Mouse (Mus musculus) stomach, postnatal 0 days (tissue): ENCODE results near the gene Epc2. TPM values are rescaled to one million over a fixed set of nuclear protein-coding genes. Genes with fewer than 3 reads are reported as not detected.

ENCODE experiments used
- ATAC-seq: fragments of 200-750 bp; cut with Nextera tagmentation; 2 replicates; pipeline ENCODE4 v1.8.0; 2017; ENCODE audit not compliant: low FRiP score, low TSS enrichment
- DNase-seq: peaks from one replicate; pipeline ENCODE4 v3.0.0-alpha.2; 2016; ENCODE audit warnings: low spot score
- H3K27ac ChIP-seq: fragments of 300-500 bp; sonication (generic); replicated peaks from 2 replicates; pipeline ENCODE4 v1.5.1; 2014; ENCODE audit warnings: mild to moderate bottlenecking, control low read depth
- H3K27me3 ChIP-seq: fragments of 300-500 bp; sonication (generic); 2 replicates; pipeline ENCODE4 v1.6.1; 2014; ENCODE audit warnings: low read length; ENCODE audit not compliant: control insufficient read depth, insufficient read depth
- H3K36me3 ChIP-seq: fragments of 300-500 bp; sonication (generic); 2 replicates; pipeline ENCODE4 v1.6.1; 2014; ENCODE audit warnings: low read length, mixed read lengths; ENCODE audit not compliant: control insufficient read depth, insufficient read depth
- H3K4me1 ChIP-seq: fragments of 300-500 bp; sonication (generic); replicated peaks from 2 replicates; pipeline ENCODE4 v1.6.1; 2014; ENCODE audit warnings: antibody characterized with exemption; ENCODE audit not compliant: control insufficient read depth, insufficient read depth
- H3K4me2 ChIP-seq: fragments of 300-500 bp; sonication (generic); replicated peaks from 2 replicates; pipeline ENCODE4 v1.6.1; 2014; ENCODE audit warnings: low read depth, mild to moderate bottlenecking, control low read depth, moderate library complexity
- H3K4me3 ChIP-seq: fragments of 300-500 bp; sonication (generic); 2 replicates; pipeline ENCODE4 v1.5.1; 2014; ENCODE audit warnings: low read depth, low read length, control low read depth
- H3K9ac ChIP-seq: fragments of 300-500 bp; sonication (generic); 2 replicates; pipeline ENCODE4 v1.6.1; 2014; ENCODE audit warnings: mild to moderate bottlenecking, low read length, control low read depth, mixed read lengths
- H3K9me3 ChIP-seq: fragments of 300-500 bp; sonication (generic); 2 replicates; pipeline ENCODE4 v1.6.1; 2016; ENCODE audit warnings: low read length; ENCODE audit not compliant: control insufficient read depth
- CTCF ChIP-seq: IDR thresholded peaks from 2 replicates; pipeline ENCODE4 v1.5.1; 2016; ENCODE audit warnings: antibody characterized with exemption, low read depth, mild to moderate bottlenecking, moderate library complexity
- EP300 ChIP-seq: optimal IDR thresholded peaks from 2 replicates; pipeline ENCODE3; 2016; ENCODE audit warnings: antibody characterized with exemption
- WGBS: fragments of 180-500 bp; shearing (Covaris S2); extraction: QIAGEN DNeasy Blood & Tissue Kit; methylation state at CpG from one replicate; pipeline ENCODE4 v1.1.7; 2014; 5-methylcytosine and 5-hydroxymethylcytosine counted together
- polyA plus RNA-seq: library from polyadenylated mRNA; unstranded; fragments of >200 nt; fragmentation: Nextera tagmentation; extraction: Ambion mirVana; gene quantifications from 2 replicates; pipeline ENCODE4 v1.2.1, GENCODE M21; 2015

Epc2 gene
- polyA plus RNA-seq, 1 experiment from 2014 or later: 2.8 TPM

DNA sequence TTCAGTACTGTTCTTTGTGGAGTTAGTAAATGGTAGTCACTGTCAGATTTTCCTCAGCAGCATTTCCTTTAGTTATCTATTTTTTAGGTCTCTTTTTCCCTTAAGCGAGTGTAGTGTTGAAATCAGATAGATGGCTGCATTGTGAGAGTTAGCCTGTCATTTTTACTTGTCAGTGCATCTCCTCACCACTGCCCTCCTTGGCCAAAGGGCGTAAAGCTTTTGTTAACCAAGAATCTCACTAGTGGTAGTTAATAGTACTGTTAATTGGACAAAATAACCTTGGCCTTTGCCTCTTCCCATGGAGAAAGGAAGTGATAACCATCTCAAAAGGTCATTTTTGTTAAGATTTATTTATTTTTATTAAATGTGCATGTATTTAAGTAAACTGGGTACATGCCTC, 6.5 kb downstream of the Epc2 start:
- Histone ChIP-seq H3K4me2 (no peak overlapping the region), H3K36me3 (no peaks in the 10 kb centered on the region), H3K9ac (no peak overlapping the region), H3K27ac (no peak overlapping the region), H3K4me1 (no peaks in the 10 kb centered on the region), H3K4me3 (no peak overlapping the region), H3K9me3 (no peaks in the 10 kb centered on the region), H3K27me3 (no peaks in the 10 kb centered on the region)
- TF ChIP-seq CTCF (0 out of 2 replicates have a peak, but pooled peaks have one; percentile 13), EP300 (no peak)
- DNase-seq (no peak), ATAC-seq (no peak)
- WGBS: 80% methylated on average over 2 of the region's 2 CpGs

DNA sequence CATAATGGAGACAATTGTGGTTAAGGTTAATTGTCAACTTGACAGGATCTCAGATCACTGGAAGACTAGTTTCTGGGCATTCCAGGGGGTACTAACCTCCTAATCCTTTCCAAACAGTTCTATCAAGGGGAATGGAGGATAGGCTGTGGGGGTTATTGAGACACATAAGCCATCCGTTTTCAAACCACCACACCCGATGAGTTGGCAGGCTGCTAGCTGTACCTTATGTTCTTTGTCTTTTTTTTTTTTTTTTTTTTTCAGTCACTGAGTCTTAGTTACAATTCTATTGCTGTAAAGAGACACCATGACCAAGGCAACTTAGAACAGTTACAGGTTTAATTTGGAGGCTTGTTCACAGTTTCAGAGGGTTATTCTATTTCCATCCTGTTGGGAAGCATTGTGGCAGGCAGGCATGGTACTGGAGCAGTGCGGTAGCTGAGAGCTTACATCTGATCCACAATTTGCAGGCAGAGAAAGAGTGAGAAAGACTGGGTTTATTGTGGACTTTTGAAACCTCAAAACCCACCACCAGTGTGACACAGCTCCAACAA, 14.5 kb downstream of the Epc2 start:
- Histone ChIP-seq H3K9ac (no peak overlapping the region), H3K4me1 (0 out of 2 replicates have a peak, but pooled peaks cover 3% of the 10 kb centered on the region), H3K36me3 (no peaks in the 10 kb centered on the region), H3K4me3 (no peak overlapping the region), H3K9me3 (no peaks in the 10 kb centered on the region), H3K4me2 (no peak overlapping the region), H3K27me3 (no peaks in the 10 kb centered on the region), H3K27ac (no peak overlapping the region)
- no peak for DNase-seq
- TF ChIP-seq EP300 (no peak), CTCF (no peak)
- WGBS: 62% methylated on average over 3 of the region's 3 CpGs
- no peak for ATAC-seq

- Histone ChIP-seq H3K27ac (no peak overlapping the region), H3K36me3 (no peaks in the 10 kb centered on the region), H3K4me3 (no peak overlapping the region), H3K4me2 (no peak overlapping the region), H3K9ac (no peak overlapping the region), H3K27me3 (no peaks in the 10 kb centered on the region), H3K4me1 (0 out of 2 replicates have a peak, but pooled peaks cover 3% of the 10 kb centered on the region), H3K9me3 (no peaks in the 10 kb centered on the region)
- no peak for ATAC-seq
- no peak for DNase-seq
- no peak for TF ChIP-seq CTCF
- no peak for TF ChIP-seq EP300
- 85% methylated on average over 1 of the region's 1 CpGs for WGBS
These were observed 15.8 kb downstream of the Epc2 start for GRCm38 (mm10) chr2:49467038-49467437.

DNA sequence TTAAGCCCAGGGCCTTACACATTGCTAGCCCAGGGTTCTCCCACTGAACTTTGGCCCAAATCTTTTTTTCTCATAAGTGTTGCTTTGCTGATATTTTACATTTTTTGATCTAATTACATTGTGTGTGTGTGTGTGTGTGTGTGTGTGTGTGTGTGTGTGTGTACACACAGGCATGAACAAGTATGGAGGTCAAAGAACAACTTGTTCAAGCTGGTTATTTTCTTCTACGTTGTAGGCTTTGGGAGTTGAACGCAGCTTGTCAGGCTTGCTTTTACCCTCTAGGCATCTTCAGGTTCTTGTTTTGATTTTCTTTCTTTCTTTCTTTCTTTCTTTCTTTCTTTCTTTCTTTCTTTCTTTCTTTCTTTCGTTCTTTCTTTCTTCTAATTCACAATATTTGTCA, 19.9 kb downstream of the Epc2 start:
- H3K4me2 ChIP-seq: no peak overlapping the region
- H3K4me3 ChIP-seq: no peak overlapping the region
- no peak for DNase-seq
- 59% methylated on average over 3 of the region's 3 CpGs for WGBS
- H3K4me1 ChIP-seq: 0 out of 2 replicates have a peak, but pooled peaks cover 3% of the 10 kb centered on the region
- no peak overlapping the region for H3K27ac ChIP-seq
- TF ChIP-seq EP300: no peak
- no peak for TF ChIP-seq CTCF
- no peaks in the 10 kb centered on the region for H3K36me3 ChIP-seq
- no peak for ATAC-seq
- H3K9ac ChIP-seq: no peak overlapping the region
- H3K27me3 ChIP-seq: no peaks in the 10 kb centered on the region
- H3K9me3 ChIP-seq: no peaks in the 10 kb centered on the region

DNA sequence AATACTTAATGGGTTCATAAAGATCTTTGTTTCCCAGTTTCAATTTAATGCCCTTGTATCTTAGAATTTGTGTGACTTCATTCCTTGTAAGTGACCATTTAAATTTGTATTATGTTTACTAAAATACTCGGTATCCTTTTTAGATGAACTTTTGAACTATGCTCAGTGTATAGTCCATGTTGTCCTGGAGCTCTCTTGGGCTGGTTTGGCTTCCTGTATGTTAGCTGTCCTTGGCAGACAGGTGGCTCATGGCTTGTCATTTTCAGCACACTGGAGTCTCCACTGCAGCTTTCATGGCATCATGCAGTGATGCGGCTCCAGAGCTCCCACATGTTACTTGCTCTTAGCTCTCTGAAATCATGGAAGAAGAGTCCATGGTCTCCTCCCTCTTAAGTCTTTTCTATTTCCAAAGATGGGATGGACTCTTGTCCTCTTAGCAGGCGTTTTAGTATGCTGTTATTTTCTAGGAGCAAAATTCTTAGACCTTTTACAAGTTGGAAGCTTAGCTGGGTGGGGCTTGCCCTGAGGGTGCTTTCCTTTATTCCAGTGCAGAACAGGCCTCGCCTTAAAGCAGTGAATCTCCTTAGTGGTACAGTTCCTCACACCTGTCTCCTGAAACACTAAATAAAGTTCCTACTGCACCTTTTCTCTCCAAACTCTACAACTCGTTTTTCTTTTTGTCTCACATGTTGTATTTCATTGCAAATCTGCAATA, 20.5 kb downstream of the Epc2 start:
- Histone ChIP-seq H3K9me3 (no peaks in the 10 kb centered on the region), H3K4me3 (no peak overlapping the region), H3K27ac (no peak overlapping the region), H3K36me3 (no peaks in the 10 kb centered on the region), H3K27me3 (no peaks in the 10 kb centered on the region), H3K4me1 (0 out of 2 replicates have a peak, but pooled peaks cover 3% of the 10 kb centered on the region), H3K9ac (no peak overlapping the region), H3K4me2 (no peak overlapping the region)
- WGBS: 69% methylated on average over 5 of the region's 5 CpGs
- TF ChIP-seq EP300 (no peak), CTCF (no peak)
- ATAC-seq (no peak), DNase-seq (no peak)

- Histone ChIP-seq H3K27me3 (no peaks in the 10 kb centered on the region), H3K4me2 (no peak overlapping the region), H3K4me1 (0 out of 2 replicates have a peak, but pooled peaks cover 3% of the 10 kb centered on the region), H3K27ac (no peak overlapping the region), H3K4me3 (no peak overlapping the region), H3K9ac (no peak overlapping the region), H3K9me3 (no peaks in the 10 kb centered on the region), H3K36me3 (no peaks in the 10 kb centered on the region)
- TF ChIP-seq CTCF: no peak
- no peak for TF ChIP-seq EP300
- WGBS: 75% methylated on average over 6 of the region's 6 CpGs
- DNase-seq (no peak), ATAC-seq (no peak)
These were observed 21.2 kb downstream of the Epc2 start for GRCm38 (mm10) chr2:49472443-49472842.
